Mouse (Mus musculus) common myeloid progenitor, adult 5-6 weeks (primary cell): ENCODE data around the gene Fam193a. TPM values are rescaled to one million over a fixed set of nuclear protein-coding genes. Genes with fewer than 3 reads are reported as not detected.

Source experiments
- ATAC-seq: replicated peaks from 2 replicates; pipeline ENCODE4 v1.8.0; 2016; ENCODE audit warnings: low read depth, mild to moderate bottlenecking, moderate TSS enrichment, inconsistent platforms; ENCODE audit not compliant: poor library complexity, severe bottlenecking
- total RNA-seq: library from RNA; stranded (forward); fragments of 200-1000, 187-1606 nt; gene quantifications from 2 replicates; pipeline ENCODE4 v1.2.3, GENCODE M21; 2017

The Fam193a gene
- 27.6 and 32.7 TPM in 2 replicates for total RNA-seq

DNA sequence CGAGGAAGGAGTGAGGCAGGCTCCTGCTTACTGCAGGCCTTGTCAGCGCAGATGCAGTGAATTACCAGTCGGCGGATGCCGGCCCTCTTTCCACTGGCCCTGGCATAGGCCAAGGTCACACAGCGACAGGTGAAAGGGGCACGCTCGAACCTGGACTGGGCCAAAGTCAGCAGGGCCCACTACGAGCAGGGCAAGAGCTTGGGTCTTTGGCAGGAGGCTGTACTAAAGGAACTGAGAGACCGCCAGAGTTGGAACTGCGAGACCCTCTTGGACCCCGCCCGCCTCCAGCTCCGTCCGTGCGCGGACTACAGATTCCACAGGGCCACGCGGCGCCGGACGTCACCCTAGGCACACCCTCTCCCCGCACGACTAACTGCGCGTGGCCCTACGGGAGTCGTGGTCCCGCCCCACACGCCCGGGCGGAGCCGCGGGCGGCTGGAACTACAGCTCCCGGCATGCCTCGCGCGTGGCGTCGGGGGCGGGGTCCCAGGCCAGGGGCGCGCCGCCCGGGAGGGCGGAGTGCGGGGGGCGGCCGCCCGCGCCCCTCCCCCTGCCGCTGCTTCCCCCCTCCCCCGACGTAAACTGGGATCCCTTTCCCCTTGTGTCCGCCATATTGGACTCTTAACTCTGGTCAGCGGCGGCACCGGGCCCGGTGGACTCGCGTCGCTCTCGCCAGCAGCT, at the start of gene Fam193a:
Gene Fam193a (plus strand): TSS at position 593 of the 681 bp plus-strand sequence.
- ATAC-seq, result peak; percentile 98

- ATAC-seq, result no peak
Measured at GRCm38 (mm10) chr5:34321236-34321635, 48.5 kb upstream of the Fam193a start.

DNA sequence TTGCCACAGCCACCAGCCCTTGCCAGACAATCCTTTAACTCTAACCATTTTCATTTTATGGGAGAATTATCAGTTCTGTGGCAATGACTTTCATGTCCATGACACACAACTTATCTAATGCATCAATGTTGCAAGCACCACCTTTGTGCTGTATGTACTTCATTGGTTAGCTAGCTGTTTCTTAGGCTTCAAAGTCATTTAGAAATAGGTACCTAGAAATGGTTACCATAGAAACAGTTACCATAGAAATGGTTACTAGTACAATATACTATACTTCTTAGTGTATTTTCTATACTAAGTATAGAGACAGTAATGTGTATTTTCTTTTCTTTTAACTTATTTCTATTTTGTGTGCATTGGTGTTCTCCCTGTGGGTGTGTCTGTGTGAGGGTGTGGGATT, 44.4 kb upstream of the Fam193a start:
- no peak for ATAC-seq

GRCm38 (mm10) chr5:34326249-34326691, 43.5 kb upstream of the Fam193a start:
- peak; percentile 58 for ATAC-seq

DNA sequence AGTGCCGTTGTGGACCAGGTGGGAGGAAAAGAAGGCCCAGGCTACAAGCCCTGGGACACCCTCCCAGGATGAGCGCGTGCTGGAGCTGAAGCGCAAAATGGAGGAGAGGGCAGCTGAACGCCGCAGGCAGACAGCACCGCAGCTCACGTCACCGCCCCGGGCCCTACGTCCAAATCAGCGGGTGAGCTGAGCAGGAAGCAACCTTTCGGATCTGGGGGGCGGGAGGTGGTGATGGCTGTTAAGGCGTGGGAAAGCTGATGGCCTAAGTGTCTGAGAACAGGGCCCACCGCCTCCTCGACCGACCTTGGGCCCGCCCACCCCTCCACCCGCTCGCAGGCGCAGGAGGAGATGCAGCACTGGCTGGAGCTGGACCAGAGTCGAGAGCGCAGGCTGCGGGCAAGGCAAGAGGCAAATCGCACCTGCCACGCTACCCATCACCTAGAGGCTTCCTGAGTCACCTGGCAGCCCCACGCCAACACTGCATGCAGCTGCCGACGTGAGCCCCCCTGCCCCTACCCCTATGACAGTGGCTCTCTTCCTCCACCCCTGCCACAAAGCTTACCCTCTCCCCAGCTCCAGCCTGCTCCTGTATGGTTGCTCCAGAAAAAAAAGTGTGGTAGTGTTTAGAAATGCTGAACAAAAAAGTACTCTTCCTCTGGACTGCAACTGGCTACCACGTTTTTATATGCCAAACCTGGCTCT, 42.7 kb upstream of the Fam193a start:
- ATAC-seq, result no peak

GRCm38 (mm10) chr5:34330136-34330535, 39.6 kb upstream of the Fam193a start:
- no peak for ATAC-seq

DNA sequence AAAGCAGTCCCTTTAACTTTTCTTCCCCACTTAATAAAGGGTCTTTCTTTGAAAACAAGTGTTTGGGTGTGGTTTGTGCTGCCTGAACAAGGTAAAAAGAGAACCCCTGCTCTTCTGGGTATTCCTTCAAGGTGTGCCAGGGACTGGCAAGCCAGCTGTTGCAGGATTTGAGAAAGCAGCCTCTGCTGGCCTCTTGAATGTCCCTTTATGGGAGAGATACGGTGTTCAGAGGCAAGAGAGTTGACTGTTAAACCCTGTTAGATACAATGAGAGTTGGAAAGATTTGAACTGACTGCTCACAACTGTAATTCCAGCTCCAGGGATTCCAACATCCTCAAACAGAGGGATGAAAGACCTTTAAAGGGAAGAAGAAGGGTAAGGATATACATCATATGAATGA, 35.7 kb upstream of the Fam193a start:
- no peak for ATAC-seq

GRCm38 (mm10) chr5:34335539-34336096, 34.1 kb upstream of the Fam193a start:
- peak; percentile 10 for ATAC-seq

GRCm38 (mm10) chr5:34336097-34336774, 33.5 kb upstream of the Fam193a start, which contains the start of gene Rnf4:
Gene Rnf4 (plus strand): TSS chr5:34336289.
- peak; percentile 90 for ATAC-seq

- peak; percentile 56 for ATAC-seq
Measured at GRCm38 (mm10) chr5:34336775-34337450, 32.8 kb upstream of the Fam193a start.

DNA sequence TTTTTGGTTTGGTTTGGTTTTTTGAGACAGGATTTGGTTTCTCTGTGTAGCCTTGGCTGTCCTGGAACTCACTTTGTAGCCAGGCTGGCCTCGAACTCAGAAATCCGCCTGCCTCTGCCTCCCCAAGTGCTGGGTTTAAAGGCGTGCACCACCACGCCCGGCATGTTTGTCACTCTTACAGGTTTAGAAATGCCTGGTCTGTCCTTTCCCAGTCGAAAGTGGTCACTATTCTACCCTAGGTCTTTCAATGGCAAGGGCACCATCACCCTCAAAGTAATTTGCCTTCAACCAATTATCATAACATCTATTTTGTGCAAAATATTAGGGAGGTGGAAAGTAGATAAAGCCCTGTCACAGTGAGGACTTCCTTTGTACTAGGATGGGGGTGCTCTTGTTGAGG, 29.5 kb upstream of the Fam193a start:
- ATAC-seq, result no peak

- ATAC-seq, result no peak
Measured at GRCm38 (mm10) chr5:34352084-34352631, 17.6 kb upstream of the Fam193a start.

- ATAC-seq, result no peak
Measured at GRCm38 (mm10) chr5:34360261-34360660, 9.5 kb upstream of the Fam193a start.

GRCm38 (mm10) chr5:34363115-34363514, 6.6 kb upstream of the Fam193a start:
- no peak for ATAC-seq

DNA sequence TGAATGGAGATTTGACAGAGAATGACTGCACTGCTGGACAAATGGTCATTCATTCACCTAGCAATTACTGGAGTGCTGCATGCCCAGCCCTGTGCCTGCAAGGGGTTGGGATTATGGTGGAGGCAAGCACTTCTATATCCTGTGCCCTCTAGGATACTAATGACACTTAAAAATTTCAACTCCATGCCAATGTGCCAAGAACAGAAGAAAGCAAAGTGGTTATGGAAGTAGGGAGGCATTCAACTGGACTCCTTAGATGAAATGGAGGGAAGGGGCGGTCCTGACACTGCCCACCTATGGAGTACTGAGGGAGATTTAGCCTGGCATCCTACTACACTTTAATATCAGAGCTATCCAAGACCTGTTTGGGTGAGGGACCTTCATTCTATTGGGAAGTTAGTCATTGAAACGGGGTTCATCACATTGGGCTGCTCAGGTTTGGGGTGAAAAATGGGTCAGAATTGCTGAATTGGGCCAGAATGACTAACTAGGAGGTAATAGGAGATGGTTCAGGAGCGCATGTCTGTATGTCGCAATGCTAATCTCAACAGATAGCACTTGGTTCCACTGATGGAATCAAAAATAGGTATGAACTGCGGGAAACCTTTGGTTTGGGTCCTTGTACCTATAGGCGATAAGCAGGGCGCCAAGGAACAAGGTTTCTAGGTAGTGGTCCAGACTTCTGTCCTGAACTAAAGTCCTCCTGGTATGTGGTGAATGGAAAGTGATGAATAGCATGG, 1.0 kb upstream of the Fam193a start:
- ATAC-seq, result no peak

- ATAC-seq, result no peak
Measured at GRCm38 (mm10) chr5:34370022-34370823, 490 bp downstream of the Fam193a start.

- ATAC-seq, result no peak
Measured at GRCm38 (mm10) chr5:34370840-34371239, 1.1 kb downstream of the Fam193a start.

DNA sequence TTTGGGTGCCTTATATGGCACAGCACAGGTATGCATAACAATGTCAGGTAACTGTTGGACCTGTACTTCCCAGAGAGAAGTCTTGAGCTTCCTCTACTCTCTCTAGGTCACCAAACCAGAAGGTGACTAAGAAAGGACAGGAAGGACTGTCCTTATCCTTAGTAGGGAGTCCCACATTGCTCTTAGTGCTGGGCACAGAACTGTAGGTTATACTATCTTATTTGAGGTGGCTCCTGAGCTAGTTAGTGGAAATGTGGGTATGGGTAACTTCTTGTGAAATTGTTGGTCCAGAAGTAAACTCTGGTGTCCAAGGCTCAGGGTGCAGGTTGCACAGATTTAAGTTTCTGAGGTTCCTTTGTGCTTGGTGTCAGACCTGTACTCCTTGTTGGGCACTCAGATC, 2.4 kb downstream of the Fam193a start:
- ATAC-seq, result no peak
